Mouse (Mus musculus): ENCODE data around the gene Slc22a13. TPM values are rescaled to one million over a fixed set of nuclear protein-coding genes. Genes with fewer than 3 reads are reported as not detected.

Slc22a13 gene
- polyA plus RNA-seq, 1 experiment: not detected

- 38% methylated on average over 11 of the region's 11 CpGs for WGBS
- Histone ChIP-seq H3K4me3 (replicated peaks; ENCODE audit: insufficient read depth, low read depth, low read length) (no peak overlapping the region), H3K27ac (ENCODE audit: insufficient read depth, low read length) (no peak overlapping the region), H3K27me3 (ENCODE audit: control insufficient read depth, insufficient read depth, low read length) (no peaks in the 10 kb centered on the region), H3K4me1 (ENCODE audit: control insufficient read depth, insufficient read depth, low read length) (no peaks in the 10 kb centered on the region)
- peak; percentile 25 to 43 for DNase-seq
- TF ChIP-seq CTCF (IDR thresholded peaks at IDR 0.05; ENCODE audit: borderline replicate concordance, insufficient read depth, low read depth, low read length): peak; percentile 73
- TF ChIP-seq POLR2A (IDR thresholded peaks at IDR 0.05; ENCODE audit: borderline replicate concordance, insufficient read depth, low read length): no peak
These were observed 16.5 kb downstream of the Slc22a13 start for GRCm38 (mm10) chr9:119192202-119192990.

GRCm38 (mm10) chr9:119181241-119181728 lies 27.6 kb downstream of the Slc22a13 start:
- TF ChIP-seq CTCF (IDR thresholded peaks at IDR 0.05; ENCODE audit: borderline replicate concordance, insufficient read depth, low read depth, low read length) (no peak), POLR2A (IDR thresholded peaks at IDR 0.05; ENCODE audit: borderline replicate concordance, insufficient read depth, low read length) (no peak)
- no peaks in the 10 kb centered on the region; the same call in 1 of the 2 replicates for H3K27me3 ChIP-seq (ENCODE audit: control insufficient read depth, insufficient read depth, low read length)
- no peak overlapping the region for H3K27ac ChIP-seq (ENCODE audit: insufficient read depth, low read length)
- 15% methylated on average over 3 of the region's 3 CpGs for WGBS
- H3K4me1 ChIP-seq (ENCODE audit: control insufficient read depth, insufficient read depth, low read length): no peaks in the 10 kb centered on the region
- H3K4me3 ChIP-seq (replicated peaks; ENCODE audit: insufficient read depth, low read depth, low read length): no peak overlapping the region
- DNase-seq: peak; percentile 11 to 34

DNA sequence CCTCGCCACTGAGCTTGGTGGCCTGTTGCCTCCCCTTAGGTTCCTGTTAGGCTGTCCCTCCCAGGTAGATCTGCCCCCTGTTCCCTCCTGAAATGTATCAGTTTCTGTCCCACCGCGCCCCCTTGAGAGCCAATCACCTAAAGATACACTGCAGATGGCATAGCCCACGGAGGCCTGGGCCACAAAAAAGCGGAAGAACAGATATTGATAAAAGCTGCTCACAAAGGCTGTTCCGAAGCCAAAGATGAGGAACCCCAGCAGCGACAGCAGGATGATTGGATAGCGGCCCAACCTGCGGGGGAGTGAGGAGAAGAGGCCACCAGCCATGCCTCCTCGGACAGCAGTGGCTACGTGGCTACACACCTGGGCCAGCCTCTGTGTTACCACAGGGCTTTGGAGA lies 29.6 kb downstream of the Slc22a13 start:
- no peaks in the 10 kb centered on the region for H3K4me1 ChIP-seq (ENCODE audit: control insufficient read depth, insufficient read depth, low read length)
- H3K27ac ChIP-seq (ENCODE audit: insufficient read depth, low read length): no peak overlapping the region
- no peaks in the 10 kb centered on the region; the same call in 1 of the 2 replicates for H3K27me3 ChIP-seq (ENCODE audit: control insufficient read depth, insufficient read depth, low read length)
- 49% methylated on average over 11 of the region's 11 CpGs for WGBS
- DNase-seq: no peak
- no peak overlapping the region for H3K4me3 ChIP-seq (replicated peaks; ENCODE audit: insufficient read depth, low read depth, low read length)
- TF ChIP-seq CTCF (IDR thresholded peaks at IDR 0.05; ENCODE audit: borderline replicate concordance, insufficient read depth, low read depth, low read length) (no peak), POLR2A (IDR thresholded peaks at IDR 0.05; ENCODE audit: borderline replicate concordance, insufficient read depth, low read length) (no peak)

- WGBS: 93% methylated on average over 2 of the region's 2 CpGs
- H3K4me3 ChIP-seq (replicated peaks; ENCODE audit: insufficient read depth, low read depth, low read length): no peak overlapping the region
- H3K27ac ChIP-seq (ENCODE audit: insufficient read depth, low read length): no peak overlapping the region
- H3K27me3 ChIP-seq (ENCODE audit: control insufficient read depth, insufficient read depth, low read length): no peaks in the 10 kb centered on the region
- no peak for DNase-seq
- TF ChIP-seq POLR2A (IDR thresholded peaks at IDR 0.05; ENCODE audit: borderline replicate concordance, insufficient read depth, low read length) (no peak), CTCF (IDR thresholded peaks at IDR 0.05; ENCODE audit: borderline replicate concordance, insufficient read depth, low read depth, low read length) (no peak)
- no peaks in the 10 kb centered on the region for H3K4me1 ChIP-seq (ENCODE audit: control insufficient read depth, insufficient read depth, low read length)
These were observed 41.3 kb downstream of the Slc22a13 start for GRCm38 (mm10) chr9:119167608-119168007.

DNA sequence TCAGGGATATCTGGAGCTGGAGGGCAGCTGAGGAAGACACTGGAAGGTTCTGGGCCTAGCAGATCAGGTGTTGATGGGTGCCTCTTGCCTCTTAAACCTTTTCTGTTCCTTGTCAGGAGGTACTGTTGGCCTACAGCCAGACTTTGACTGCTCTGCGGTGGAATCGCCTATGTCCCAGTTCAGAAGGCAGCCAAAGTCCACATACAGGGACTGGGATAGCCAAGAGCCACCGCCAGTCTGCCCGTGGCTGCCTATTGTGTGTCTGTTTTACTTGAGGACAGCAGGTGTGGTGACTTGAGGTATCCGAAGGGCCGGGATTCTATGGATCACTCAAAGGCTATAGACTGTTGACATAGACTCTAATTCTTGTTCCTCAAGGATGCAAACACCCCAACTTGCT lies 43.4 kb downstream of the Slc22a13 start:
- Histone ChIP-seq H3K4me3 (replicated peaks; ENCODE audit: insufficient read depth, low read depth, low read length) (no peak overlapping the region), H3K27ac (ENCODE audit: insufficient read depth, low read length) (no peak overlapping the region), H3K27me3 (ENCODE audit: control insufficient read depth, insufficient read depth, low read length) (no peaks in the 10 kb centered on the region), H3K4me1 (ENCODE audit: control insufficient read depth, insufficient read depth, low read length) (no peaks in the 10 kb centered on the region)
- TF ChIP-seq POLR2A (IDR thresholded peaks at IDR 0.05; ENCODE audit: borderline replicate concordance, insufficient read depth, low read length) (no peak), CTCF (IDR thresholded peaks at IDR 0.05; ENCODE audit: borderline replicate concordance, insufficient read depth, low read depth, low read length) (no peak)
- no peak for DNase-seq
- 80% methylated on average over 6 of the region's 6 CpGs for WGBS

DNA sequence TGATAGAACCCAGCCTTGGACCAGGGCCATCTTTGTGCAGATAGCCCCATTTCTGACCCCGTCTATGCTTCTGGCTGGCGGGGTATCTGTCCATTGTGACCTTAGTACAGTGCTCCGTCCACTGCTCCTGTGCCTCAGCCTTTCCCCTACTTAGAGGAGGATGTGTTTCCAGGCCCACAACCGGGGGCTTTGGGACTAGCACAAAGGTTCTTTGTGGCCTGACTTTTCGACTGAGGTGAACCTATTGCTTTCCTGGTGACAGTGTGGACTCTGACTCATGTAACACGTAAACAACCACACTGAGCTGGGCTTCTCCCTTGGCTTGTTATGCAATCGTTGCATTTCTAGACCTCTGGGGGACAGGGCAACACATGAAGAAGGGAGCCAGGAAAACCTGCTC lies 44.2 kb downstream of the Slc22a13 start:
- 88% methylated on average over 7 of the region's 7 CpGs for WGBS
- H3K27me3 ChIP-seq (ENCODE audit: control insufficient read depth, insufficient read depth, low read length): no peaks in the 10 kb centered on the region
- TF ChIP-seq CTCF (IDR thresholded peaks at IDR 0.05; ENCODE audit: borderline replicate concordance, insufficient read depth, low read depth, low read length): no peak
- no peak for TF ChIP-seq POLR2A (IDR thresholded peaks at IDR 0.05; ENCODE audit: borderline replicate concordance, insufficient read depth, low read length)
- H3K4me3 ChIP-seq (replicated peaks; ENCODE audit: insufficient read depth, low read depth, low read length): no peak overlapping the region
- H3K27ac ChIP-seq (ENCODE audit: insufficient read depth, low read length): no peak overlapping the region
- no peaks in the 10 kb centered on the region for H3K4me1 ChIP-seq (ENCODE audit: control insufficient read depth, insufficient read depth, low read length)
- DNase-seq: no peak

GRCm38 (mm10) chr9:119160689-119161088 lies 48.2 kb downstream of the Slc22a13 start:
- 28% methylated on average over 3 of the region's 3 CpGs for WGBS
- no peak for DNase-seq
- Histone ChIP-seq H3K27ac (ENCODE audit: insufficient read depth, low read length) (no peak overlapping the region), H3K4me1 (ENCODE audit: control insufficient read depth, insufficient read depth, low read length) (no peaks in the 10 kb centered on the region), H3K27me3 (ENCODE audit: control insufficient read depth, insufficient read depth, low read length) (no peaks in the 10 kb centered on the region; the same call in 1 of the 2 replicates), H3K4me3 (replicated peaks; ENCODE audit: insufficient read depth, low read depth, low read length) (no peak overlapping the region)
- TF ChIP-seq CTCF (IDR thresholded peaks at IDR 0.05; ENCODE audit: borderline replicate concordance, insufficient read depth, low read depth, low read length): no peak
- no peak for TF ChIP-seq POLR2A (IDR thresholded peaks at IDR 0.05; ENCODE audit: borderline replicate concordance, insufficient read depth, low read length)

- WGBS: 65% methylated on average over 4 of the region's 4 CpGs
- Histone ChIP-seq H3K4me3 (replicated peaks; ENCODE audit: insufficient read depth, low read depth, low read length) (no peak within 1 kb of the TSS), H3K4me1 (ENCODE audit: control insufficient read depth, insufficient read depth, low read length) (no peaks in the 10 kb centered on the region), H3K27ac (ENCODE audit: insufficient read depth, low read length) (no peak within 1 kb of the TSS), H3K27me3 (ENCODE audit: control insufficient read depth, insufficient read depth, low read length) (no peaks in the 10 kb centered on the region; the same call in 1 of the 2 replicates)
- DNase-seq: no peak
- no peak for TF ChIP-seq POLR2A (IDR thresholded peaks at IDR 0.05; ENCODE audit: borderline replicate concordance, insufficient read depth, low read length)
- TF ChIP-seq CTCF (IDR thresholded peaks at IDR 0.05; ENCODE audit: borderline replicate concordance, insufficient read depth, low read depth, low read length): no peak
These were observed 50.0 kb downstream of the Slc22a13 start, which contains the start of gene Gm47289 for GRCm38 (mm10) chr9:119158861-119159260. TSS of gene Gm47289 (plus strand) at chr9:119159161.

Data from cerebellum, adult 2 months (tissue).